Mouse (Mus musculus): ENCODE measurements around the gene Rasal3.

Rasal3 gene

GRCm38 (mm10) chr17:32389101-32389659 lies 14.2 kb downstream of the Rasal3 start, which contains the start of gene Wiz:
TSS of gene Wiz (minus strand) at chr17:32389439.
- DNase-seq (ENCODE audit: low spot score in 2 of 2), result peak; percentile 89 to 93

- peak in 1 of 2 experiments; percentile 44 for DNase-seq (ENCODE audit: low spot score in 2 of 2)
These were observed 14.8 kb downstream of the Rasal3 start for GRCm38 (mm10) chr17:32388370-32389100.

- DNase-seq (ENCODE audit: low spot score in 2 of 2), result no peak
These were observed 15.4 kb downstream of the Rasal3 start for GRCm38 (mm10) chr17:32387986-32388369.

GRCm38 (mm10) chr17:32386659-32387432 lies 16.5 kb downstream of the Rasal3 start:
- peak in 1 of 2 experiments; percentile 23 for DNase-seq (ENCODE audit: low spot score in 2 of 2)

- no peak for DNase-seq (ENCODE audit: low spot score in 2 of 2)
These were observed 19.7 kb downstream of the Rasal3 start for GRCm38 (mm10) chr17:32383661-32384060.

- no peak for DNase-seq (ENCODE audit: low spot score in 2 of 2)
These were observed 20.8 kb downstream of the Rasal3 start for GRCm38 (mm10) chr17:32382576-32382975.

- DNase-seq (ENCODE audit: low spot score in 2 of 2), result no peak
These were observed 24.6 kb downstream of the Rasal3 start for GRCm38 (mm10) chr17:32378786-32379185.

- DNase-seq (ENCODE audit: low spot score in 2 of 2), result no peak
These were observed 26.2 kb downstream of the Rasal3 start for GRCm38 (mm10) chr17:32377137-32377536.

- DNase-seq (ENCODE audit: low spot score in 2 of 2), result no peak
These were observed 26.9 kb downstream of the Rasal3 start for GRCm38 (mm10) chr17:32376475-32376874.

- DNase-seq (ENCODE audit: low spot score in 2 of 2), result no peak
These were observed 34.3 kb downstream of the Rasal3 start for GRCm38 (mm10) chr17:32368991-32369578.

- no peak for DNase-seq (ENCODE audit: low spot score in 2 of 2)
These were observed 35.7 kb downstream of the Rasal3 start for GRCm38 (mm10) chr17:32367706-32368105.

GRCm38 (mm10) chr17:32365296-32365695 lies 38.1 kb downstream of the Rasal3 start:
- no peak for DNase-seq (ENCODE audit: low spot score in 2 of 2)

- no peak for DNase-seq (ENCODE audit: low spot score in 2 of 2)
These were observed 38.5 kb downstream of the Rasal3 start for GRCm38 (mm10) chr17:32364850-32365249.

- DNase-seq (ENCODE audit: low spot score in 2 of 2), result peak; percentile 75 to 85
These were observed 39.1 kb downstream of the Rasal3 start for GRCm38 (mm10) chr17:32364331-32364730.

- DNase-seq (ENCODE audit: low spot score in 2 of 2), result peak in 1 of 2 experiments; percentile 33
These were observed 39.5 kb downstream of the Rasal3 start for GRCm38 (mm10) chr17:32363821-32364301.

GRCm38 (mm10) chr17:32362686-32363085 lies 40.7 kb downstream of the Rasal3 start:
- no peak for DNase-seq (ENCODE audit: low spot score in 2 of 2)

- DNase-seq (ENCODE audit: low spot score in 2 of 2), result no peak
These were observed 43.5 kb downstream of the Rasal3 start for GRCm38 (mm10) chr17:32359928-32360327.

GRCm38 (mm10) chr17:32358943-32359340 lies 44.4 kb downstream of the Rasal3 start:
- no peak for DNase-seq (ENCODE audit: low spot score in 2 of 2)

- DNase-seq (ENCODE audit: low spot score in 2 of 2), result no peak
These were observed 45.0 kb downstream of the Rasal3 start for GRCm38 (mm10) chr17:32358192-32358942.

- no peak for DNase-seq (ENCODE audit: low spot score in 2 of 2)
These were observed 46.3 kb downstream of the Rasal3 start for GRCm38 (mm10) chr17:32356766-32357760.
